Mouse (Mus musculus): Measurements from ENCODE around the gene Hk3. TPM values are rescaled to one million over a fixed set of nuclear protein-coding genes. Genes with fewer than 3 reads are reported as not detected.

The Hk3 gene
- 1.2 and 1.9 TPM in 2 replicates for polyA plus RNA-seq (2012; rRNA removed)

GRCm38 (mm10) chr13:55021194-55021779, at the start of gene Hk3:
Gene Hk3 (minus strand): TSS chr13:55021385.
- DNase-seq (ENCODE audit: extremely low spot score in 1 of 2, low spot score in 1 of 2), result no peak

GRCm38 (mm10) chr13:55069719-55070118, 48.5 kb upstream of the Hk3 start:
- DNase-seq (ENCODE audit: extremely low spot score in 1 of 2, low spot score in 1 of 2), result no peak

GRCm38 (mm10) chr13:55063276-55063675, 42.1 kb upstream of the Hk3 start:
- DNase-seq (ENCODE audit: extremely low spot score in 1 of 2, low spot score in 1 of 2), result no peak

- DNase-seq (ENCODE audit: extremely low spot score in 1 of 2, low spot score in 1 of 2), result peak in 1 of 2 experiments; percentile 6
Observed at GRCm38 (mm10) chr13:55058042-55058441, 36.9 kb upstream of the Hk3 start.

GRCm38 (mm10) chr13:55047706-55048105, 26.5 kb upstream of the Hk3 start:
- DNase-seq (ENCODE audit: extremely low spot score in 1 of 2, low spot score in 1 of 2), result no peak

- DNase-seq (ENCODE audit: extremely low spot score in 1 of 2, low spot score in 1 of 2), result no peak
Observed at GRCm38 (mm10) chr13:55040016-55040415, 18.8 kb upstream of the Hk3 start.

- no peak for DNase-seq (ENCODE audit: extremely low spot score in 1 of 2, low spot score in 1 of 2)
Observed at GRCm38 (mm10) chr13:55024215-55024614, 3.0 kb upstream of the Hk3 start.

GRCm38 (mm10) chr13:55022715-55023114, 1.5 kb upstream of the Hk3 start:
- no peak for DNase-seq (ENCODE audit: extremely low spot score in 1 of 2, low spot score in 1 of 2)

GRCm38 (mm10) chr13:55022256-55022655, 1.1 kb upstream of the Hk3 start:
- DNase-seq (ENCODE audit: extremely low spot score in 1 of 2, low spot score in 1 of 2), result no peak

- DNase-seq (ENCODE audit: extremely low spot score in 1 of 2, low spot score in 1 of 2), result no peak
Observed at GRCm38 (mm10) chr13:55020051-55020450, 1.1 kb downstream of the Hk3 start.

- DNase-seq (ENCODE audit: extremely low spot score in 1 of 2, low spot score in 1 of 2), result no peak
Observed at GRCm38 (mm10) chr13:55019181-55019580, 2.0 kb downstream of the Hk3 start.

GRCm38 (mm10) chr13:55018700-55019099, 2.5 kb downstream of the Hk3 start:
- DNase-seq (ENCODE audit: extremely low spot score in 1 of 2, low spot score in 1 of 2), result no peak

GRCm38 (mm10) chr13:55017898-55018599, 3.1 kb downstream of the Hk3 start:
- DNase-seq (ENCODE audit: extremely low spot score in 1 of 2, low spot score in 1 of 2), result no peak

GRCm38 (mm10) chr13:55017154-55017897, 3.9 kb downstream of the Hk3 start:
- DNase-seq (ENCODE audit: extremely low spot score in 1 of 2, low spot score in 1 of 2), result no peak

- DNase-seq (ENCODE audit: extremely low spot score in 1 of 2, low spot score in 1 of 2), result no peak
Observed at GRCm38 (mm10) chr13:55014451-55014850, 6.7 kb downstream of the Hk3 start.

GRCm38 (mm10) chr13:55013702-55014344, 7.4 kb downstream of the Hk3 start:
- DNase-seq (ENCODE audit: extremely low spot score in 1 of 2, low spot score in 1 of 2), result no peak

- peak in 1 of 2 experiments; percentile 29 for DNase-seq (ENCODE audit: extremely low spot score in 1 of 2, low spot score in 1 of 2)
Observed at GRCm38 (mm10) chr13:55011981-55012478, 9.2 kb downstream of the Hk3 start.

- no peak for DNase-seq (ENCODE audit: extremely low spot score in 1 of 2, low spot score in 1 of 2)
Observed at GRCm38 (mm10) chr13:55011103-55011502, 10.1 kb downstream of the Hk3 start.

- DNase-seq (ENCODE audit: extremely low spot score in 1 of 2, low spot score in 1 of 2), result no peak
Observed at GRCm38 (mm10) chr13:55008589-55008988, 12.6 kb downstream of the Hk3 start.

- no peak for DNase-seq (ENCODE audit: extremely low spot score in 1 of 2, low spot score in 1 of 2)
Observed at GRCm38 (mm10) chr13:55006415-55006742, 14.8 kb downstream of the Hk3 start.

Measured in frontal cortex, adult 2 months (tissue).